Mouse (Mus musculus) Muller cell, postnatal 12 days (primary cell): ENCODE measurements around the gene Zfp341.

ENCODE experiments used
- DNase-seq: peaks from one replicate; pipeline ENCODE4 v3.0.0-alpha.2; 2015; ENCODE audit errors: inconsistent ontology term

Zfp341 gene

GRCm38 (mm10) chr2:154586405-154586804, 26.7 kb upstream of the Zfp341 start:
- no peak for DNase-seq

- DNase-seq, result no peak
Observed at GRCm38 (mm10) chr2:154589051-154589450, 24.0 kb upstream of the Zfp341 start.

- DNase-seq, result no peak
Observed at GRCm38 (mm10) chr2:154591239-154591638, 21.9 kb upstream of the Zfp341 start.

- no peak for DNase-seq
Observed at GRCm38 (mm10) chr2:154593025-154593424, 20.1 kb upstream of the Zfp341 start.

GRCm38 (mm10) chr2:154595775-154596174, 17.3 kb upstream of the Zfp341 start:
- DNase-seq, result no peak

- DNase-seq, result no peak
Observed at GRCm38 (mm10) chr2:154597399-154597798, 15.7 kb upstream of the Zfp341 start.

- no peak for DNase-seq
Observed at GRCm38 (mm10) chr2:154600586-154600985, 12.5 kb upstream of the Zfp341 start.

GRCm38 (mm10) chr2:154601324-154601723, 11.8 kb upstream of the Zfp341 start:
- no peak for DNase-seq

GRCm38 (mm10) chr2:154603007-154603637, 10.0 kb upstream of the Zfp341 start:
- no peak for DNase-seq

- DNase-seq, result peak; percentile 98
Observed at GRCm38 (mm10) chr2:154603638-154604153, 9.4 kb upstream of the Zfp341 start, which contains the start of gene Pxmp4. TSS of gene Pxmp4 (minus strand) at chr2:154603708.

- no peak for DNase-seq
Observed at GRCm38 (mm10) chr2:154604156-154604555, 8.9 kb upstream of the Zfp341 start.

GRCm38 (mm10) chr2:154606965-154607364, 6.1 kb upstream of the Zfp341 start:
- DNase-seq, result no peak

- no peak for DNase-seq
Observed at GRCm38 (mm10) chr2:154609050-154609767, 3.9 kb upstream of the Zfp341 start.

- DNase-seq, result no peak
Observed at GRCm38 (mm10) chr2:154614841-154615576, 1.9 kb downstream of the Zfp341 start.

GRCm38 (mm10) chr2:154615674-154616073, 2.6 kb downstream of the Zfp341 start:
- no peak for DNase-seq

GRCm38 (mm10) chr2:154617061-154617460, 4.0 kb downstream of the Zfp341 start:
- DNase-seq, result no peak

GRCm38 (mm10) chr2:154621684-154622083, 8.6 kb downstream of the Zfp341 start:
- DNase-seq, result no peak

GRCm38 (mm10) chr2:154624137-154624536, 11.0 kb downstream of the Zfp341 start:
- DNase-seq, result no peak

GRCm38 (mm10) chr2:154630531-154630930, 17.4 kb downstream of the Zfp341 start:
- no peak for DNase-seq

GRCm38 (mm10) chr2:154632203-154632780, 19.2 kb downstream of the Zfp341 start:
- DNase-seq, result no peak

- DNase-seq, result no peak
Observed at GRCm38 (mm10) chr2:154633039-154633742, 20.1 kb downstream of the Zfp341 start.
